Mouse (Mus musculus): ENCODE data around the gene Samd8. TPM values are rescaled to one million over a fixed set of nuclear protein-coding genes. Genes with fewer than 3 reads are reported as not detected.

The Samd8 gene
- polyA plus RNA-seq (2015; fragmentation: Nextera tagmentation; extraction: Ambion mirVana), result 16.9 and 18.5 TPM in 2 replicates

GRCm38 (mm10) chr14:21750008-21750880 lies at the start of gene Samd8:
TSS of gene Samd8 (plus strand) at chr14:21750531.
- Histone ChIP-seq H3K4me1 (replicated peaks) (peaks cover 22% of the 10 kb centered on the region), H3K36me3 (no peaks in the 10 kb centered on the region), H3K27me3 (no peaks in the 10 kb centered on the region), H3K4me2 (peak within 1 kb of the TSS; percentile 64), H3K9me3 (no peaks in the 10 kb centered on the region), H3K9ac (peak within 1 kb of the TSS; percentile 92), H3K4me3 (peak within 1 kb of the TSS; percentile 78), H3K27ac (replicated peaks) (peak within 1 kb of the TSS; percentile 87)
- peak; percentile 90 for ATAC-seq (ENCODE audit: low read depth)
- WGBS, result 7% methylated on average over 52 of the region's 52 CpGs

DNA sequence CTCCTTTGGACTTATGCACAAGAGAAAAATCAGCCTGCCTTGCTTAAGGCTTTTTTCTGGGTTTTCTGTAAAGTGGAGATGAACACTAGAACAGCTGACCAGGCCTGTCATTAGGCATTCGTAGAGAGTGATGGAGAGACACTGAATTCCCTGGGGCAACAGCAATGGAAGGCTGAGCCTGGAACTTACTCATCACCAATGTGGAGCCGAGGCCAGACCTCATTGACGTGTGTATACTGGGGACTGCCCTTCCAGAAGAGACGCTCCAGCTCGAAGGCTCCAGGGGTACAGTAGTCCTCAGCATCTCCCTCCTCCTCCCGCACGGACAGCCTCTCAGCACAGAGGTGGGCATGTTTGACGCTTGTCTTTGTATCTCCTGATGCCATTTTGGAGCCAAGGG lies 47.6 kb upstream of the Samd8 start:
- H3K9ac ChIP-seq, result no peak overlapping the region
- H3K27me3 ChIP-seq, result no peaks in the 10 kb centered on the region
- H3K27ac ChIP-seq (replicated peaks), result no peak overlapping the region
- peaks cover 10% of the 10 kb centered on the region; the same call in 1 of the 2 replicates for H3K4me1 ChIP-seq (replicated peaks)
- H3K4me2 ChIP-seq, result no peak overlapping the region
- no peak overlapping the region for H3K4me3 ChIP-seq
- no peaks in the 10 kb centered on the region for H3K9me3 ChIP-seq
- WGBS, result 83% methylated on average over 8 of the region's 8 CpGs
- ATAC-seq (ENCODE audit: low read depth), result no peak
- no peaks in the 10 kb centered on the region for H3K36me3 ChIP-seq

DNA sequence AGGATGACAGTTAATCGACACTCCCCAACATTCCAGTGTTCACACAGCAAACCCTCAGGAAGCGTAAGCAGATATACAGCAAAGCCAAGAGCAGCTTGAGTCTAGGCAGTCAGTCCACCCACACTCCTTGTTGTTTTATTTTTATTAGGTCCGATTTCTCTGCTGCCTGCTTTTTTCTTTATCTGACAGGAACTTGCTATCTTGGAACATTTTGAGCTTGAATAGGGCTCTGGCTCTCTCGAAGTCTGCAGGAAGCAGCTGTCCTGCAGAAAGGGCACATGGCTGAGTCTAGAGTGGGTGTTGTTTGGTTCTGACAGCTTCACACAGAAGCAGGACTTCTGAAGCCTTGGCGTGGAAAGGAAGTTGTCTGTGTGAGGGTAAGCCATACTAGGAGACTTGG lies 47.1 kb upstream of the Samd8 start:
- Histone ChIP-seq H3K9ac (no peak overlapping the region), H3K4me3 (no peak overlapping the region), H3K4me1 (replicated peaks) (peaks cover 10% of the 10 kb centered on the region; the same call in 1 of the 2 replicates), H3K27me3 (no peaks in the 10 kb centered on the region), H3K36me3 (no peaks in the 10 kb centered on the region), H3K9me3 (no peaks in the 10 kb centered on the region), H3K27ac (replicated peaks) (no peak overlapping the region), H3K4me2 (no peak overlapping the region)
- ATAC-seq (ENCODE audit: low read depth), result no peak
- WGBS, result 84% methylated on average over 5 of the region's 5 CpGs

GRCm38 (mm10) chr14:21705462-21705861 lies 44.9 kb upstream of the Samd8 start:
- H3K4me3 ChIP-seq, result no peak overlapping the region
- no peaks in the 10 kb centered on the region for H3K36me3 ChIP-seq
- no peaks in the 10 kb centered on the region for H3K9me3 ChIP-seq
- no peak overlapping the region for H3K4me2 ChIP-seq
- peaks cover 10% of the 10 kb centered on the region; the same call in 1 of the 2 replicates for H3K4me1 ChIP-seq (replicated peaks)
- H3K9ac ChIP-seq, result no peak overlapping the region
- no peaks in the 10 kb centered on the region for H3K27me3 ChIP-seq
- no peak for ATAC-seq (ENCODE audit: low read depth)
- WGBS, result 87% methylated on average over 2 of the region's 2 CpGs
- no peak overlapping the region for H3K27ac ChIP-seq (replicated peaks)

GRCm38 (mm10) chr14:21706759-21707571 lies 43.4 kb upstream of the Samd8 start:
- peak overlapping the region; percentile 67 for H3K27ac ChIP-seq (replicated peaks)
- ATAC-seq (ENCODE audit: low read depth), result no peak

DNA sequence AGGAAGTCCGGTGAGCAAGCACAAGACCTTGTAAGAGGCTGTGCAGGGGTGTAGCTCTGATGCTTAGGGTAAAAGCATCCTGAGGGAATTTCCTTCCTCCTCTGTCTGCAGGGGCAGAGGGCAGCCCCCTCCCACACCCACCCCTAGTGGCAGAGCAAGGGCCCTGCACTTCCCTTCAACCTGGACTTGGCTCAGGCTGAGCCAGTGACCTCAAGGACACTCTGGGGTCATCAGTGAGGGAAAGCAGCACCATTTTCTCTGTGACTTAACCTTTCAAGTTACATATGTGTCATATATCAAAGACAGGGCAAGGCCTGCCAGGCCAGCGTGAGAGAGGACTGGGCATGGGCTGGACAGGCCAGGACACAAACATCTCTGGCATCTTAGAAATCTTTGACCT lies 40.8 kb upstream of the Samd8 start:
- Histone ChIP-seq H3K27me3 (no peaks in the 10 kb centered on the region), H3K4me1 (replicated peaks) (peaks cover 10% of the 10 kb centered on the region; the same call in 1 of the 2 replicates), H3K27ac (replicated peaks) (no peak overlapping the region), H3K4me3 (no peak overlapping the region), H3K4me2 (no peak overlapping the region), H3K36me3 (no peaks in the 10 kb centered on the region), H3K9ac (no peak overlapping the region), H3K9me3 (no peaks in the 10 kb centered on the region)
- 65% methylated on average over 2 of the region's 2 CpGs for WGBS
- ATAC-seq (ENCODE audit: low read depth), result no peak

More at GRCm38 (mm10) chr14:21706759-21707571, 43.4 kb upstream of the Samd8 start:
- no peaks in the 10 kb centered on the region for H3K27me3 ChIP-seq
- H3K9ac ChIP-seq, result no peak overlapping the region
- no peak overlapping the region for H3K4me3 ChIP-seq
- H3K4me1 ChIP-seq (replicated peaks), result peaks cover 10% of the 10 kb centered on the region; the same call in 1 of the 2 replicates
- 58% methylated on average over 12 of the region's 12 CpGs for WGBS
- H3K36me3 ChIP-seq, result no peaks in the 10 kb centered on the region
- no peak overlapping the region for H3K4me2 ChIP-seq
- no peaks in the 10 kb centered on the region for H3K9me3 ChIP-seq

GRCm38 (mm10) chr14:21711231-21711630 lies 39.1 kb upstream of the Samd8 start:
- Histone ChIP-seq H3K9me3 (no peaks in the 10 kb centered on the region), H3K4me3 (no peak overlapping the region), H3K27ac (replicated peaks) (no peak overlapping the region), H3K4me1 (replicated peaks) (peaks cover 10% of the 10 kb centered on the region; the same call in 1 of the 2 replicates), H3K4me2 (no peak overlapping the region), H3K27me3 (no peaks in the 10 kb centered on the region), H3K9ac (no peak overlapping the region), H3K36me3 (no peaks in the 10 kb centered on the region)
- ATAC-seq (ENCODE audit: low read depth), result no peak
- WGBS, result 67% methylated on average over 2 of the region's 2 CpGs

- H3K27ac ChIP-seq (replicated peaks), result no peak within 1 kb of the TSS
- no peak for ATAC-seq (ENCODE audit: low read depth)
- H3K36me3 ChIP-seq, result no peaks in the 10 kb centered on the region
- no peaks in the 10 kb centered on the region for H3K4me1 ChIP-seq (replicated peaks)
- H3K9me3 ChIP-seq, result no peaks in the 10 kb centered on the region
- H3K4me3 ChIP-seq, result no peak within 1 kb of the TSS
- no peak within 1 kb of the TSS for H3K4me2 ChIP-seq
- WGBS, result 71% methylated on average over 5 of the region's 5 CpGs
- H3K9ac ChIP-seq, result no peak within 1 kb of the TSS
- H3K27me3 ChIP-seq, result no peaks in the 10 kb centered on the region
Observed at GRCm38 (mm10) chr14:21714486-21714885, 35.8 kb upstream of the Samd8 start, which contains the start of gene Dupd1. TSS of gene Dupd1 (minus strand) at chr14:21714576.

GRCm38 (mm10) chr14:21719646-21720383 lies 30.5 kb upstream of the Samd8 start:
- Histone ChIP-seq H3K27ac (replicated peaks) (no peak overlapping the region), H3K27me3 (no peaks in the 10 kb centered on the region), H3K9ac (no peak overlapping the region), H3K4me3 (no peak overlapping the region), H3K4me1 (replicated peaks) (0 out of 2 replicates have a peak, but pooled peaks cover 4% of the 10 kb centered on the region), H3K9me3 (no peaks in the 10 kb centered on the region), H3K36me3 (no peaks in the 10 kb centered on the region), H3K4me2 (no peak overlapping the region)
- 74% methylated on average over 17 of the region's 17 CpGs for WGBS
- ATAC-seq (ENCODE audit: low read depth), result no peak

DNA sequence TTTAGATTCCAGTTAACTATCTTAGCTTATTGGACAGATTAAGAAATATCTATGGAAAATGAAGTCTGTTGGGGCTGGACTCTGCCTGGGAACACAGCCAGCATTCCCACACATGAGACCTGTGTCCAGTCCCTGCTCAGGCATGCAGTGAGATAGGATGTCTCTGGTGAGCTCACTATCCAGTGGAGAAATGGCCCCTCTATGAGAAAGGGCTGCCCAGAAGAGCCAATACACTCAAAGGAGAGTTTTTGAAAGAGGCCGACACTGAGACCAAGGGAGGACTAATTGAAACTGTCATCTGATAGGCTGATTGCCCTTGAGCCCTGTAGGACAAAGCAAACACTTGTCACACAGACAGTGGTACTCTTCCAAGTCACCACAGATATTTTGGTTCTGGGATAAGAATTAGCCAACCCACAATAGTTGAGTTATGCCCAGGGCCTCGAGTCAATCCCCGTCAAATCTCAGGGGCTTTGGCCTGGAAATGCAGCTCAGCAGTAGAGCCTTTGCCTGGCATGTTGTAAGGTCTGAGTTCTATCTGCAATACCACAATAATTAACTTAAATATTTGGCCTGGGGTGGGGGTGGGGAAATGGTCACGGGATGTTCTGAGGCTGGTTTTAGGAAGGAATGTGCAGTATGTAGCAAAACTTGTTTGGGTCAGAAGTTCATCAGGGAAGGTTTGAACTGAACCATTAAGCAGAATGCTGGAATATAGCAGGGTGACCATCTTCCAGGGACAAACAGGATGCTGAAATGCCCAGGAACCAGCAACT lies 29.7 kb upstream of the Samd8 start:
- no peaks in the 10 kb centered on the region for H3K36me3 ChIP-seq
- 0 out of 2 replicates have a peak, but pooled peaks cover 4% of the 10 kb centered on the region for H3K4me1 ChIP-seq (replicated peaks)
- no peak overlapping the region for H3K27ac ChIP-seq (replicated peaks)
- no peaks in the 10 kb centered on the region for H3K27me3 ChIP-seq
- no peak overlapping the region for H3K4me2 ChIP-seq
- H3K4me3 ChIP-seq, result no peak overlapping the region
- no peak for ATAC-seq (ENCODE audit: low read depth)
- 85% methylated on average over 4 of the region's 4 CpGs for WGBS
- H3K9me3 ChIP-seq, result no peaks in the 10 kb centered on the region
- no peak overlapping the region for H3K9ac ChIP-seq
